Mouse (Mus musculus): ENCODE measurements around the gene Wdr49. TPM values are rescaled to one million over a fixed set of nuclear protein-coding genes. Genes with fewer than 3 reads are reported as not detected.
"Not testable (repeated sequence)": the region's sequence is repeated elsewhere in the genome, so short reads cannot be mapped to it uniquely, and the experiment has no call there.

The Wdr49 gene
- polyA plus RNA-seq, 2 experiments from 2014 or later: not detected

DNA sequence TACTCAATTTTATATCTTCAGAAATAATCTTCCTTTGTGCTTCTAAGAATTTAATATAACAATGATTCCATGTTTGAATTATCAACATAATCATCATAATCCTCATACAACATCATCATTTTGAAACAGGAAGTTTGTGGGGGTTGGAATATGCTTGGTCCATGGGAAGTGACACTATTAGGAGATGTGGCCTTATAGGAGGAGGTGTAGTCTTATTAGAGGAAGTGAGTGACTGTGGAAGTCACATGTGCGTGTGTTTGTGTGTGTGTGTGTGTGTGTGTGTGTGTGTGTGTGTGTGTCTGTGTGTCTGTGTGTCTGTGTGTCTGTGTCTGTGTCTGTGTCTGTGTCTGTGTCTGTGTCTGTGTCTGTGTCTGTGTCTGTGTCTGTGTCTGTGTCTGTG, 182.5 kb downstream of the Wdr49 start:
- not testable (repeated sequence) for ATAC-seq

DNA sequence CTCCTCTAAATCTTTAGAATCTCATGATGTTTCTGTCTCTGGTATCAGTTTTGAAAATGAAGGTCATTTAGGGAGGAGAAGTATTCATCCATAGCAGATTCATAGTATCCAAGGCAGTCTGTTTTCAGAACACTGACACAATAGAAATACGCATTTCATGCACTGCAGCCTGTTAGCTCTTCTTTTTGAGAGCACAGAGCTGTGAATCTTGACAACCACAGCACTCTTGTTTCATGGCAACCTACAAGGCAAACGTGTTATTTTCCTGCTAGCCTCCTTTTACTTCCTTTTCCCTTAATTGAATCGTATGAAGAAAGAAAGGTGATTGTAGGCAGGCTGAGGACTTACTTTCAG, 184.2 kb downstream of the Wdr49 start:
- ATAC-seq: no peak

DNA sequence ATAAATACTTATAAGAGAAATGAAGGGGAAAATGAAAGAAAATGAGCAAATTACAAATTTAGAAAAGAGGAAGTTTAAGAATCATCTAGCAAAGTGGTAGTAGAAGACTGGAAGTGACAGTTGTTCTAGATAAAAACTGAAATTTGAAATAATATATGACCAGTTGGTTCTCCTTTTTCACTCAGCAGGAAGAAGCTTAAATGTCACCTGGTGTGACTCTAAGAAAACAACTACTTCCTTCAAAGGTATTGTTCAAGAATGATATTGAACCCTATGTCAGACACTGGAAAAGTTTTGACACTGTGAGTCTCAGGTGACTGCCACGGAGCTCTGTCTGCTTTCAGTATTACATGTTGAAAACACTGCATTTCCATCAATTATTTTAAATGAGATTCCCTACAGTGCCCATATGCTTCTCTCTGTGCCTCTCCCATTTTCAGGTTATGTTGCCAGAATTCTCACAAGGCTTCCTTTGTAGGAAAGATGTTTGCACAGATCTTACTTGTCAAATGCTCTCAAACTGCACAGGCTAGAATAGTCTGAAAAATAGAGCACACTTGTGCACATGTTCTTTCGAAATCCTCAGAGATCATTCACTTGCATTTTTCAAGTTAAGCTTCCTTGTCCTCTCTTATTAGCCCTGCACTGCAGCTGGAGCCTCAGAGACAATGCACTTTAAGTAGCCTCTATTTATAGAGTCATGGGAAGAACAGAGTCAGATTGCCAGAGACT, 184.8 kb downstream of the Wdr49 start:
- ATAC-seq: no peak

- no peak for ATAC-seq
These were observed 188.7 kb downstream of the Wdr49 start for GRCm38 (mm10) chr3:75293243-75293642.

- no peak for ATAC-seq
These were observed 204.5 kb downstream of the Wdr49 start for GRCm38 (mm10) chr3:75277455-75277854.

DNA sequence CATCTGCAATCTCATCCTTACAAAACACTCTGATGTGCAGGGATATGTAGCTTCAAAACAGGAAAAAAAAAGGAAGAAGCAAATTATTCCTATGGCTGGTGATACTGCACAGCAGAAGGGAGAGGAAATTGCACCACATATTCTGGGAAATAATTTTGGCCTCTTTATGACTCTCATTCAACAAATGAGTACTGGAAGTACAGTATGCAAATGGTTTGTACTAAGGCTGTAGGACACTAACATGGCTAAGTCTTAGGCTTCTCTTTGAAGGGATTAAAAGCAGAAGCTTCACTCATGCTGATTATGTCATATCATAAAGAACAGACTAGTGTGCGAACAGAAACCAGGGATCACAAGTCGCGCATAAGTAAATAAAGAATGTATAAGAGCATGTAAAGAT, 205.4 kb downstream of the Wdr49 start:
- ATAC-seq: no peak

DNA sequence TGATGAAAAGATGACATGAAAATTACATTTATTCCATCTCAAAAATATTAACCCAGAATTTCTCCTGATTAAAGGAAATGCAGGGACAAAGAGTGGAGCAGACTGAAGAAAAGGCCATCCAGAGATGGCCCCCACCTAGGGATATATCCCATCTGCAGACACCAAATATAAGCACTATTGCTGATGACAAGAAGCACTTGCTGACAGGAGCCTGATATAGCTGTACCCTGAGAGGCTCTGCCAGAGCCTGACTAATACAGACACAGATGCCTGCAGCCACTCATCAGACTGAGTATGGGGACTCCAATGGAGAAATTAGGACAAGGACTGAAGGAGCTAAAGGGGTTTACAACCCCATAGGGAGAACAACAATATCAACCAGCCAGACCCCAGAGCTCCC, 206.8 kb downstream of the Wdr49 start:
- no peak for ATAC-seq

GRCm38 (mm10) chr3:75269978-75270377, 212.0 kb downstream of the Wdr49 start, which contains the start of gene Serpini2:
TSS of gene Serpini2 (minus strand) at chr3:75270078.
- no peak for ATAC-seq

DNA sequence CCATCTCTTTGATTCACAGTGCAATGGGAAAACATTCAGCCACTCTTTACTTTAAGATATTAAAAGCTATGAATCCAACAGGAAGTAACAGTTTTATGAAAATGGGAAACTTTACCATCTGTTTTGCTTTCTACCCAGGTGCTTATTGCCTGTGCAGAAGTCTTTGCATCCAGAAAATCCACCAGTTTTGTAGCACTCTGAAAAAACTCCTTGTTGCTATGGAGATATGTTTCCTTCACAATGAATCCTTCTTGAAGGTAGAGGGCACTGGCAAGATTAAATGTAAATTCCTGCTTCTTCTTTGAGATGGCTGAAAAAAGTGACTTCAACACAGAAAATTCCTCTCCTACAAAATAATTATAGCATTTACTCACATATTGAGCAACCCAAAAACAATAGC, 222.6 kb downstream of the Wdr49 start:
- ATAC-seq: no peak

Other genes starting within 250 kb of the Wdr49 start
- not detected for gene Serpini2, start 212.1 kb downstream of the Wdr49 start, polyA plus RNA-seq (2017; shearing (Covaris generic))
- 100 to 1,000 TPM; 209 to 283 TPM for gene Pdcd10, start 74.7 kb upstream of the Wdr49 start, polyA plus RNA-seq (2017; shearing (Covaris generic))
- gene Serpini1, start 75.4 kb upstream of the Wdr49 start, polyA plus RNA-seq (2017; shearing (Covaris generic)): 10 to 100 TPM; 18.1 to 22.8 TPM